Mouse (Mus musculus) naive thymus-derived CD4-positive, alpha-beta T cell, adult 2 months (primary cell): ENCODE data around the gene Flt1.
A peak's percentile ranks its signal among the peaks of the same experiment; 100 is the strongest.

Experiments used
- DNase-seq: peaks from one replicate; pipeline ENCODE4 v3.0.0-alpha.2; 2011; ENCODE audit warnings: low read depth

Gene Flt1

DNA sequence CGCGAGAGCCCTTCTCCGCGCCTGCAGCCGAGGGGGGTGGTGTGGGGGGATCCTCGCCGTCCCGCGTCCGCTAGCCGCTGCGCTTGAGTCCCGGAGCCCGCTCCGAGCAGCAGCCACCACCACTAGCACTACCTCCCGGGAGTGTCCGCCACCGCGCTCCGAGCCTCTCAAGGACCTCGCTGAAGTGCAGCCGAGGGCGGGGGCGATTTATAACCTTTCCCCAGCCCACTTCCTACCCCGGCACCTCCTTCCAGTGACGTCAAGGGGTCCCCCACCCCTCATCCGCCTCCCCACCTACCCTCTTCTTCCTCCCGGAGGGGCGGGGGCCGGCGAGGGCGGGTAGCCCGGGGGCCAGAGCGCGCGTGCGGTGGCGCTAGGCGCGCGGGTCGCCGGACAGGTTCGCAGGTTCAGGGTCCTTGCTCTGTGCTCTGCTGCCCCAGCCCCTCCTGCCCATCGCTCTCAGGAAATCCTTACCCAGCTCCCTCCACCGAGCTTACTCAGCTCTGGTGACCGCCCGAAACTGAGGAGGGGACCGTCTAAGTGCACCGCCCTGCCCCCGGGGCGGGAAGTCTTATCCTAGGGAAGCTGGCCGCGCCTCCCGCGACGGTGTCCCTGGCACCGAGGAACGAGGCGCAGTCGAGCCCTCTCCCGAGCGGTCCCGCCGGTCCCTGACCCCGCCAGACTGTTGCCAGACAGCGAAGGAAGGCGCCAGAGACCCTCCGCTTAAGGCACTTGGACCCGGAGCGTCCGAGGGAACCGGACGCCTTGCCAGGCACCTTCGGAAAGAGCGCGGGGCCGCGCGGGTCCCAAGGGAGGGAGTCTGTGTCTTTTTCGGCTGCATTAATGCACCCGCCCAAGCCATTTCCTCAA is at the start of gene Flt1:
Flt1 (minus strand) TSS at position 181 of the 870 bp plus-strand sequence.
- no peak for DNase-seq

DNA sequence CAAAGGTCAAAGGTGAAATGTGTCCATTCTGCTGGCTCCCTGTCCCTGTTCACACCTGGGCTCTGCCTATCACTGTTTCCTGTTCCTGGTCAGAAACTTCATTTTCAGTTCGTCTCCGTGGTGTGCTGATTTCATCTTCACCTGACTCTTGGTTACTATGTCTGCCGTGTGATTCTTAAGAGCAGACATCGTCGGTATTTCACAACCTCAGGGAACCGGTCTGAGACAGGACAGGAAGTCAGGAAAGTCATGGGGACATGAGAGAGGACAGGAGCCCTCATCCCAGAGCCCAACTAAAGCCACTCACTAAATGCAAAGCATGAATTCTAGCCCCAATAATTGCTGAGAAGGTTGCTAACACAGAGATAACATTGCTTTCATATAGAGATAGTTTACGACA is 49.4 kb upstream of the Flt1 start:
- no peak for DNase-seq

DNA sequence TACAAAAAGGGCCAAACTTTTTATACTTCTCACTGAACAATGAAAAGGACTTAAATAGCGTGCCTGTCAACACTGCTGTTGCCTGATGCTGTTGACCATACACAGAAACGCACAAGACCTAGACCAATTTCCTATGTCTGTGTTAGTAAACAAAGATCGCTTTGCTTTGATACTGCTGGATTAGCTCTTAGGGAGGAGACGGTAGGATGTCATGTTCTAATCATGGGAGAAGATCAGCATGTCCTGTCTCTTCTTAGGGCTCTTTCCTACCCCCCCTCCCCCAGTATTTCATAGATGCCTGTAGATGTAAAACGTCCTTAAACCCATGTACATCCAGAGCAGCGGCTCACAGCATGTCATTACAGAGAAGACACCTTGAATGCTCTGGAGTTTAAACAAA is 44.1 kb upstream of the Flt1 start:
- DNase-seq = no peak

DNA sequence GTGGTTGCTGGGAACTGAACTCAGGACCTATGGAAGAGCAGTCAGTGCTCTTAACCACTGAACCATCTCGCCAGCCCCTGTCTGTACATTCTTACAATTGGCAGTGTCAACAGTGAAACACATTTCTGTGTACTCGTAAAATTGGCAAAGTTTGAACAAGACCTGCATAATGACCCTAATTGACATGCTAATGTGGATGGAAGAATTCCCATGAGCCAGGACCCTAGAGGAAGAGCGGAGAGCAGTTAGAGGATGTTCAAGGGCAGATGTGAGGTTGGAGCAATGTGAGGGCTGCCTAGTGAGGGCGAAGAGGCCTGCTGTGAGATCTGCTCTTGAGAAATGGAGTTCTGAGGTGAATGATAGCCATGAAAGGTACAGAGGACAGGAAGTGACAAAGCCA is 38.2 kb upstream of the Flt1 start:
- DNase-seq = no peak

DNA sequence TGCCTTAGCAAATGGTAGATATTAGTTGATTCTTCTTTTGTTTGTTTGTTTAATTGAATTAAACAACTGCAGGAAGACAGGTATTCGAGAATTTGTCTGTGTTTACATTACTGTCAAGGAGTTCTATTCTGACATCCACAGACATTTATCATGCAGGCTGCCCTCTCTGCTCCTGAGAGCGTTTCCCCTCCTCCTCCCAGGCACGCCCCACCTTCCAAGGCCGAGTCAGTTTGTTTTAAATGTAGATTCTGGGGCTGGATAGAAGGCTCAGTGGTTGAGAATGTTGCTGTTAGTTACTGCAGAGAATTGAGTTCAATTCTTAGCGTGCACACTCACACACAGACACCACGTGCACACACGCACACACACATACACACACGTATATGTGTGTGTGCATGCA is 36.2 kb upstream of the Flt1 start:
- DNase-seq = no peak

DNA sequence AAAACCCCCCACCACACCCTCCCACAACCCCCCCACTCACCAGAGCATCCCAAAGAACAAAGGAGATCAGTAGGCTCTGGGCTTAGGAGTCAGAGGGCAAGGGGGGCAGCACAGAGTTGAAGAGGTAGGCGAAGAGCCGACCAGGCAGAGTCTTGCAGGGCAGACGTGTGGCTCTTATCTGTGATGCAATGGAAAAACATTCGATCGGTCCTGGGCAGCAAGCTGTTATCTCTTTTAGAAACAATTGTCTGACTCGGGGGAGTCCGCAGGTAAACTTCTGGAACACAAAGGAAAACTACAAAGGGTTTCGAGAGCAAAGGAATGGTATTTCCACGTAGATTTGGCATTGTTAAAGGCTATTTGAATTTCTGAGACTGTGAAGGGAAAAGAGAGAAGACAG is 35.5 kb upstream of the Flt1 start:
- DNase-seq = no peak

DNA sequence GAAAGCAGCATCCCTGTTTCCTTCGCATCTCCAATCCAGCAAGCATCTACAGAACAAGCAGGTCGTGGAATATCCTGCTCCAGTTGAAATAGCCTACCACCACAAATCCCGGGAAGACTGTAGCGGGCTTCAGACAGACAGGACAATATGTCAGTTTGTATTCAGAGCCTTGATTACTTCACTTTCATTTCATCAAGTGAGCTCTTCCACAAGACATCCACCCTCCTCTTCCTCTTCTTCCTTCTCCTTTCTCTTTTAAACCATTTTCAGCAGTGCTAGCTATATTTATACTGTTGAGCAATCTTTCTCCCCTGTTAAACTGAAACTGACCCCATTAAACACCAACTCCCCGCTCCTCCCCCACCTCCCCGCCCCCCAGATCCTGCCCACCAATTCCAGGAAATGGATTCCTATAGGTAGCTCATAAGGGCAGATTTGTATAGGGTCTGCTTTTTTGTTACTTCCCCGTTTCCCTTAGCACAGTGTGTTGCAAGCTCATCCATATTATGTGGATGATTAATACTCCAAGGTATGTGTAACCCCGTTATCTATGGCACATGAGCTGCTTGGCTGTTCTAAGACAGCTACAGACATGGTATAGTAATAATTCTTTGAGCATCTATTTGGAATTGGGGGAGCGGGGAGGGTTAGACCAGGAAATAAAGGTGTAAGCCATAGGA is 33.0 kb upstream of the Flt1 start:
- DNase-seq = no peak

DNA sequence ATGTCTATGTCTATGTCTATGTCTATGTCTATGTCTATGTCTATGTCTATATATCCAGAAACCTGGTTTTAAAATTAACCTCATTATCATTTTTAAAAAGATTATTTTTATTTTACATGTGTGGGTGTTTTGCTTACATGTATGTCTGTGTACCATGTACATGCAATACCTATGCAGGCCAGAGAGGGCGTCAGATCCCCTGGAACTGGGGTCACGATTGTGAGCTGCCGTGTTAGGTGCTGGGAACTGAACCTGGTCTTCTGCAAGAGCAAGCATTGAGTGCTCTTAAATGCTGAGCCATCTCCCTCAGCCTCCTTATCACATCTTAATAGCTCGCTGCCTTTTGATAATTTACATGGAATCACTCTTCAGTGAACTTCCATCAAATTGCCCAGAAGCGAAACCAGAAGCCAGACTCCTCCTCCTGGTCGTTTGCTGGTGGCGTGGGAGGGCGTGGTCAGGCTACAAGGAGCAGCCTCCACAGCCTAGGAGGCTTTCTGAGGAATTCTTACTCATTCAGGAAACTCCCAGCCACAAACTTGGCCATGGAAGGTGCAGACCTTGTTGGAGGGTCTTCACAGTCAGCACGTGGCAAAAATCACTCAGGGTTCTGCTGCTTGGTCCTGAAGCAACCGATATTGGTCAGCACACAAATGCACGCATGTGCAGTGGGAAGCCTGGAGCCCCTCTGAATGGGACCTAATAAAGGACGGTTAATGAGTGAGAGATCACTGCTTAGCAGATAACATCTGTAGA is 32.2 kb upstream of the Flt1 start:
- peak; percentile 16 for DNase-seq

DNA sequence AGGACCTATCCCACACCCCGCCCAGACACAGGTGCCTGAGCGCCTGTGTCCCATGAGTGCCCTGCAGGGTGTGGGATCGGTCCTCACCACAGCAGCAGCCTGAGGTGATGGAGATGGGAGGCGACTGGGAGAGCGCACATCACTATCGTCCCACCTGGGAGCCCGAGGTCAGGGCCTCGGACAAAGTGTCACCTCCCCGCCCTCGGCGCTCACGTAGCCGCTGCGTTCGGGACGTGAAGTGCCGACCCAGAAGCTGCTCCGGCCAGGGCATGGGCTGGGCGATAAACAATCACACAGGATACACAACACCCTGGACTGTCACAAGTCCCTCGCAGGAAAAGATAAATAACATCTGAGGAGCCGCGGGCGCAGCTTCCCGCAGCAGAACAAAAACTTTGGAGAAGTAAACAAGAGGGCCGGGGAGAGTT is 27.1 kb upstream of the Flt1 start:
- no peak for DNase-seq

DNA sequence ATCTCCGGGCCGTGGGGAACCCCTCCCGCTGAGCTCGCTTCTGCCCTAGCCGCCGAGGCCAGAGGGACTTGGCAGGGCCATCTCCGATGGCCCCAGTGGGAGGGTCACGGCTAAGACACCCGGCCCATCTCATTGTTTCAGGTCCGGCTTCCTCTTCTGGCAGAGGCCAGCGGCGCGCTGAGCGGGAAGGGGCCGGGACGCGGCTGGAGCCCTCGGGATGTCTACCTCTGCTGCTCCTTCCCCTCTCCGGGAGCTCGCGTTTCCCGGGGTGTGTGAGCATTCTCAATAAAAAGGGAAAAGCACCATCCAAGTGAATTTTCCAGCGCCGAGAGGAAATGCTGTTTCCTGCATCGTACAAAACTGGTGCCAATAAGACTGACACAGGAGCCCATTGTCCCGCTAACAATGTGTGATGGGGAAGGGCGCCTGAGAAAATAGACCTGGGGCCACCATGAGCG is 25.9 kb upstream of the Flt1 start:
- no peak for DNase-seq

DNA sequence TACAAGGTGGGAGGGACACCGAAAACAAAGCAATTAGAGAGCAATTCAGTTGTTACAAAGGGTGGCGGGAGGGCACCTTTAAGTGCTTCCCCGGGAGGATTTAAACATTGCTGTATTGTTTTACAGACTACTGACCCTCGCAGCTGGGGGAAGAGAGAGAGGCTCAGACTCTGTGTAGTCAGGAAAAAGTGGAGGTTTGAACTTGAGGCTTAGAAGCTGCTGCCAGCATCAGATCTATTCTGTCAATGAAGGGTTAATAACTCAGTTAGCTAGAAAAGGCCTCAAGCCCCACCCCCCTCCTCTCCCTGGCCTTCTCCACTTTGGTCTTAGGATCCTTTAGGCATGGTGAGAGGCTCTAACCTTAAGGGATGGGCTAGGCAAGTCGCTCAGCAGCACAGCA is 24.2 kb upstream of the Flt1 start:
- DNase-seq = no peak

DNA sequence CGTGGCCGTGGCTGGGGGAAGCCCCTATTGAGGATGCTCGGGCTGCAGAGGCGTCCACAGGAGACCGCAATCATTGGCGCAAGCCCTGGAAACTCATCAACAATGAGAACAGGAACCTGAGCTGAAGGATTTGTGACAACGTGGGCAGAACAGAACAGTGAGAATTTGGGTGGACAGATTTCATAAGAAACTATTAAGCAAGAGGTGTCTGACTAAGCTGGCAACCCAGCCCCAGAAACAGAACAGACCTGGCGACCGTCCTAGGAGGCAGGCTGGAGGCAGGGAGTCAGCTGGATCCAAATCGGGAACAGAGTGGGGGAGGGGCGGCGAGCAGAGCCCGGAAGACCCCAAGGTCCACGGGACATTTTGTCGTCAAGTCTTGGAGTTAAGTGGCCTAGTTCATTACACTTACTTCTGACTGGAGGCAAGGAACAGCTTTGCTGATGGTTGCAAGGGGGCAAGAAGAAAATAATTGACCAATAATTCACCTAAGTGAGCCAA is 22.3 kb upstream of the Flt1 start:
- DNase-seq = no peak

DNA sequence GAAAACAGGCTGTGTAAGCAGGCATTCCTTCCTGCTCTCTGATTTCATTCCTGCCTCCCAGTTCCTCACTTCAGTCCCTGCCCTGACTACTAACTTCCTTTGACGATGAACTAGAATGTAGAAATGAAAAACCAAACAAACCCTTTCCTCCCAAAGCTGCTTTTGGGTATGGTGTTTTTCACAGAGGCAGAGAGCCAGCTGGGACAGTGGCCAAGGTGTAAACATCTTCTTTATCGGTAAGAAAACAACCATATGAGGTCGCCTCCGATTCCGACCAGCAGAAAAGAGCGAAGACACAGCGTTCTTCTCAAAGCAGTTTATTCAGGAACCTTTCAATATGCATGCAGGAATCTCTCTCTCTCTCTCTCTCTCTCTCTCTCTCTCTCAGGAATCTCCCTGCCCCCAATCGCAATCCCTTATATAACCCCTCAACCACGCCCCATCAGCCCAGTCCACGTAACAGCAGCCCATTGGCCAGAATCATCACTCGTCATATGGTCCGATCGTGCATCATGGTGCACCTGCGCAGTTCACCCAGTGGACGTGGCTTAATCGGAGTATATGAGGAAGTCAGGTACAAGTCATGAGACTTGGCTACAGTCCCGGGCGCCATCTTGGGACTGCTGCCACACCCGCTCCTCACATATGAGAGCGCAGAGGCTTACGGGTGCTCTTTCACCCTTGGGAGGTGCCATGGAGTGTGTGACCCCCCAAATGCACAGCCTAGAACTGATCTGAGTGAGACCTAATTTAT is 19.3 kb upstream of the Flt1 start:
- no peak for DNase-seq

DNA sequence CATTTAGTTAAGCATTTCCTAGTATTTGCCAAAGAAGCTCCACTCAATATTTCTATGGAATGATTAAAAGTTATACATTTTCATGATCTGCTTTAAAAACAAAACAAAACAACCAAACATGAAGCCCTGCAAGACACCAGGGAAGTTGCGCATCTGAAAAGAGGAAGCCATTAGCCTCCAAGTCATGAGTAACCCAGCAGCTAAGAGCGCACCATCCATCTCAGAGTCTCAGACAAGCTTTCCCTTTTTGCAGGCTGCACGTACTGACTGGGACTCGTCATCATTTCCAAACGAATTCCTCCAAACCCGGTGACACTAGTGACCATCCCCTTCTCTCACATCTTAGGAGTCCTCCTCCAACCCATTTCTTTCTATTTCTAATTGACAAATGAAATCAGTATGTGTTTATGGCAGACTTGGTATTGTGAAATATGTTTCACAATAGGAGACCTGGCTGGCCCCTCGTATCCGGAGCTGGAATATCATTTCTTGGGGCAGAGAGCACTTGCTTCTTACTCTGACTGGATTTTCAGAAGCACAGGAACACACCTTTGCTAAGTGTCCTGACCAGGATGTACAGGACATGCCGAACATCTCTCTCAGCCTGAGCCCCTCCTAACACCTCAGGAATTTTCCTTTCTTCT is 16.8 kb upstream of the Flt1 start:
- DNase-seq = no peak

DNA sequence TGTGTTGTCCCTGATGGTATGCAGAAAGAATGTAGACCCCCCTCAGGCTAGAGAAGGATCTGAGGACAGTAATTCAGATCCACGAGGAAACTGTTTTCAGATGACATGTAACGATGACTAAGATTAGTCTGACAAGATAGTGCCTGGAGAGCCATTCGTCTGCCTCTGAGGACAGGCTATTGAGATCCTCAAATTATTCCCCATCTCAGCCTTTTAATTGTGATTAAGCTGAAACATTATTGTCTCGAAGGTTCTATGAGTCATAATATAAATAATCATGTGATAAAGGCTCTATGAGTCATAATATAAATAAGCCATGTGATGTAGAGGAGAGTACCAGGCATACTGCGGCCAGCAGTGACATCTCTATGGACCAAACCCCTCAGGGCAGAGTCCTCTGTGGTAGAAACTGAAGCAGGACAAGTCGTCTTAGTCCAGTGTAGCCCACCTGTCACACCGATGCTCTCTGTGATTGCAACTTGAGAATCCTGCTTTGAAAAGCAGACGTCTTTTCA is 11.0 kb upstream of the Flt1 start:
- no peak for DNase-seq

DNA sequence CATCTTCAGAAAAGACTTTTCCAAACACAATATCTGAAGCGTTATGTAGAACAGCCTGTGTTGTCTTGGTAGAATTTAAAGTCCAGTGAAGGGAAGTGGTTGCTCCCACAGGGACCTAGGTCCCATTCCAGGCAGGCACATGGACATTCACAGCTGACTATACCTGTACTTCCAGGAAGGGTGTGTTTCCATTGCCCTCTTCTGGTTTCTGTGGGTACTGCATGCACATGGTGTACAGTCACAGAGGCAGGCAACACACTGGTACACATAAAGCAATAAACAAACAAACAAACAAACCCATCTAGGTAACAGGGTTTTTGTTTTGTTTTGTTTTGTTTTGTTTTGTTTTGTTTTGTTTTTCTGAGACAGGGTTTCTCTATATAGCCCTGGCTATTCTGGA is 7.9 kb upstream of the Flt1 start:
- peak; percentile 3 for DNase-seq

DNA sequence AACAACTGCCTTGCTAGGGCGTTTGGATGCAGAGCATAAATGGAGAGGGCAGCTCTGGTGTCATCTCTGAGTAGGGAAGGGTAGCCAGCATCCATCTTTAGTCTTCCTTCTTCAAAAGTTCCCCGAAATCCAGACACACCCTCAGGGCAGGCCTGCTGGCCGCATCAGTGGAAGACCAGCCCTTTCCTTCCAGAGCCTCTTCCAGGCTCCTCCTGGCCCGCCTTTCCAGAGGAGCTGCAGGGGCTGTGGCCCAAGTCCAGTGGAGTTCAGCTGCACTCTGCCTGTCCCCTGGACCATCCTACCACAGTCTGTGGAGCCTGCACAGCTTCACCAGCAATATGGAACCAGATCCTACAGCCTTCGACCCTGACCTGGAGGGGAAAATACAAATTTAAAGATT is 7.1 kb upstream of the Flt1 start:
- no peak for DNase-seq

DNA sequence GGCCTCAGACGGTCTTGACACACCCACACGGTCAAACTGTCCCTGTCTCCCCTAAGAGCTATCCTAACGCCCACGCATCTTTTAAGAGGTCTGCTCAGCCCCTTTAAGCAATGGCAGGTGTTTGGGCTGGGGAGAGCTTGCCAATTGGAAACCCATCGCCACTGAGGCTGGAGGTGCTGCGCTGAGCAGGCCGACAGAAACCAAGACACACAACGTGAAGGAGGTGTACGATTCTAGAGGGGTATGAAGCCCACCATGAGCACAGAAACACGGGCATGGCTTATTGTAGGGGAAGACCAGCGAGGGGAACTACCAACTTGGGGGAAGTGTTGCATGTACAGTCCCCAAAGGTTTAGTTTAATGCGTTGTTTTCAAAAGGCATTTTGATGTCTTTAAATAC is 1.7 kb upstream of the Flt1 start:
- DNase-seq = no peak

DNA sequence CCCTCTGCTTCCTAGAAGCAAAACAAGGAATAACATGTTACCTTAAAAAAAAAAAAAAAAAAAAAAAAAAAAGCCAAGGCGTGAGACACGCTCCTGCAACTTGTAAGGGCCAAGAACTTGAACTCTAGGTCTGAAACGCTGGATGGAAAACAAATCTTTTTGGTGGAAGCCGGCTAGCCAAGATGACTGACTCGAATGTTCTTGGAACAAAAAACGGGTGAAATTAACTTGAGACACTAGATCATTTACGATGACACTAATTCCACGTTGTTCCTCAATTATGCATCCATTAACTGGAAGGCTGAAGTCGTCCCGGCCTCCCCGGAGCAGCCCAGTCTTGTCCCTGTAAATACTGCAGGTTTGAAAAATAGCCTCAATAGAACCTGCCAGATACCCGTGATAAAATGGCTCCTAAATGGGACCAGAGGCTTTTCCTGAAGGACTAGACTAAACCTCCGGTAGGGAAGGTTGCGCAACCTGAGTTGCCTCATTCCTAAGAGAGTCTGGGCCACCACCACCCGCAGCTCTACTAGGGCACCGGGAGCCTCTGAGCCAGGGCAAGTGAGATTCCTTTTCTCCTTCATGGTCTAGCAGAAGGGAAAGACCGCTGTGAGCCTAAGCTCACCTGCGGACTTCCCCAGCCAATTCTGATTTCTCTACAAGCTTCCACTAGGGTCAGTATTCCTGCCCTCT is 1.0 kb upstream of the Flt1 start:
- DNase-seq = no peak
